ENCODE assay signal across 8 mouse cellular contexts in the genomic region with DNA sequence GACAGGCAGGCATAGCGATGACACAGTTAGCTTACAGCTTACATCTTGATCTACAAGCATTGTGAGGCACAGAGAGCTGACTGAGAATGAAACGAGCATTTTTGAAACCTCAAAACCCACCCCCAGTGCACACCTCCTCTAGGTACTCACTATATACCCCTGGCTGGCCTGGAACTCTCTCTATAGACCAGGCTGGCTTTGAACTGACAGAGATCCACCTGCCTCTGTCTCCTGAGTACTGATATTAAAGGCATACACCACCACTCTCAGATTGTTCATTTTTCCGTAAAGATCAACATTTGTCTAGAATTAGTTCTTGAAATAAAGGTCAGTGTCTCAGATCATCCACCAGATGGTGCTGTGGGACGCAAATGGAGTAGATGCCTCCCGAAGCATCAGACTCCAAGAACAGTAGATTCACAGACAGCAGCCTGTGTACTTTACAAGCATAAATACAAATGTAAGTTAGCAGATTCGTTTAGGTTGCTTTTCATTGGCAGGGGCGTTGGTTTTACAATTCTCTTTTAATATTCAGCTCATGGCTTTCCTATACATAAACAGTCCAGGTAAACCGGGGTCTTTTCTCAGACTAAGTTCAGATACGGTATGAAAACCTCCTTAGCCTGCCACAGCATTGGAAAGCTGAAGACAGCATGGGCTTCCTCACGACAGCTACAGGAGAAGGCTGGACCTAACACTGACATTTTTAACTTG. TPM values are rescaled to one million over a fixed set of nuclear protein-coding genes. Genes with fewer than 3 reads are reported as not detected.
DNase-seq lines count a peak whose midpoint lies in the region; ATAC-seq and TF ChIP-seq lines count a peak whose summit lies in the region.

No protein-coding gene starts in this region.

- peak; percentile 77 for DNase-seq in MEL (ENCODE audit: low read depth, low spot score)
- DNase-seq in brain, embryonic 18.5 days (ENCODE audit: low read depth, low spot score) = peak; percentile 54
- peak; percentile 78 to 89 for DNase-seq in heart, postnatal 10 days
- DNase-seq in kidney, postnatal 36 days = peak; percentile 66 to 76
- peak; percentile 89 for DNase-seq in lung, embryonic 14.5 days
- DNase-seq in ovary, postnatal 14 days (ENCODE audit: low spot score) = peak; percentile 62
- peak; percentile 59 to 64 for DNase-seq in thymus, postnatal 36 days

- intact Hi-C loops in heart, postnatal 10 days (cut with DNase I) = loop anchor here (1.0 to 10.0 kb wide), 4 partner anchors 71 to 862 kb away; no protein-coding TSS in a partner anchor

- no peak overlapping the region for H3K27ac ChIP-seq in MEL (ENCODE audit: control insufficient read depth, low read depth, low read length)
- H3K27ac ChIP-seq in lung, embryonic 14.5 days (ENCODE audit: low read depth) = no peak overlapping the region; the same call in 1 of the 2 replicates

- TF ChIP-seq EP300 in MEL (IDR thresholded peaks at IDR 0.05; ENCODE audit: low read depth in 1 of 2, low read length in 2 of 2) = no peak

- H3K9ac ChIP-seq in MEL (ENCODE audit: control insufficient read depth, low read depth, low read length, poor library complexity, severe bottlenecking) = no peak overlapping the region
- peak overlapping the region; percentile 35; the same call in 1 of the 2 replicates for H3K9ac ChIP-seq in lung, embryonic 14.5 days

- no peaks in the 10 kb centered on the region for H3K9me3 ChIP-seq in MEL (replicated peaks; ENCODE audit: insufficient read depth, low read length)
- no peaks in the 10 kb centered on the region for H3K9me3 ChIP-seq in lung, embryonic 14.5 days (ENCODE audit: low read depth, low read length)

- WGBS in lung, embryonic 14.5 days = 12% methylated on average over 10 of the region's 10 CpGs

- no peak for TF ChIP-seq POLR2A in MEL (IDR thresholded peaks at IDR 0.05; ENCODE audit: control insufficient read depth in 1 of 2, insufficient read depth in 1 of 2, low read depth in 1 of 2, low read length in 2 of 2, poor library complexity in 1 of 2)

- no peaks in the 10 kb centered on the region for H3K27me3 ChIP-seq in MEL (ENCODE audit: control insufficient read depth in 1 of 2, insufficient read depth in 2 of 2, low read length in 2 of 2)
- no peaks in the 10 kb centered on the region for H3K27me3 ChIP-seq in lung, embryonic 14.5 days (ENCODE audit: insufficient read depth, low read length)

- TF ChIP-seq CTCF in MEL (IDR thresholded peaks at IDR 0.05 in 2 of 3, conservative IDR thresholded peaks at IDR 0.05 in 1 of 3; ENCODE audit: control insufficient read depth in 1 of 3, insufficient read depth in 1 of 3, low read depth in 2 of 3, low read length in 3 of 3, poor library complexity in 1 of 3, severe bottlenecking in 1 of 3) = peak; percentile 75 to 98 (median 79)
- peak; percentile 91 for TF ChIP-seq CTCF in lung, embryonic 14.5 days (IDR thresholded peaks at IDR 0.05; ENCODE audit: low read depth)

- peaks cover 0 to 5% of the 10 kb centered on the region in 2 experiments; a peak in 1 of 4 replicates for H3K36me3 ChIP-seq in MEL (ENCODE audit: control insufficient read depth in 1 of 2, insufficient read depth in 2 of 2, low read length in 2 of 2)
- no peaks in the 10 kb centered on the region for H3K36me3 ChIP-seq in lung, embryonic 14.5 days (ENCODE audit: insufficient read depth)

- peak overlapping the region; percentile 63 for H3K4me2 ChIP-seq in lung, embryonic 14.5 days

- no peaks in the 10 kb centered on the region for H3K79me2 ChIP-seq in MEL (ENCODE audit: control insufficient read depth, insufficient read depth, low read length, poor library complexity)

- peak; percentile 98 for TF ChIP-seq RAD21 in MEL (IDR thresholded peaks at IDR 0.05; ENCODE audit: low read depth, low read length)

- ATAC-seq in erythroblast, adult 5-6 weeks (replicated peaks; ENCODE audit: low FRiP score, poor library complexity, severe bottlenecking) = peak; percentile 88
- peak; percentile 71 for ATAC-seq in lung, embryonic 14.5 days (ENCODE audit: insufficient read depth)

- no peak overlapping the region for H3K4me3 ChIP-seq in MEL (ENCODE audit: control insufficient read depth in 1 of 2, insufficient read depth in 1 of 2, low read depth in 2 of 2, low read length in 2 of 2)
- H3K4me3 ChIP-seq in lung, embryonic 14.5 days (ENCODE audit: low read depth, low read length) = peak overlapping the region; percentile 30

- H3K4me1 ChIP-seq in MEL (ENCODE audit: control insufficient read depth in 1 of 2, insufficient read depth in 2 of 2, low read length in 2 of 2) = peaks cover under 1 to 19% of the 10 kb centered on the region in 2 experiments; a peak in 3 of 4 replicates
- peaks cover 4% of the 10 kb centered on the region; the same call in 1 of the 2 replicates for H3K4me1 ChIP-seq in lung, embryonic 14.5 days (ENCODE audit: insufficient read depth)

TF ChIP-seq in MEL, 35 proteins besides CTCF, POLR2A, EP300 and RAD21:
- peak; percentile 52 for TF ChIP-seq SIN3A (IDR thresholded peaks at IDR 0.05; ENCODE audit: low read length)
- TF ChIP-seq BHLHE40 (IDR thresholded peaks at IDR 0.05; ENCODE audit: borderline replicate concordance, low read depth, low read length) = peak; percentile 14; the same call in 1 of the 2 replicates
- no peak for TF ChIP-seq NRF1 (IDR thresholded peaks at IDR 0.05; ENCODE audit: insufficient read depth, low read depth, low read length, poor library complexity, severe bottlenecking)
- TF ChIP-seq CHD1 (IDR thresholded peaks at IDR 0.05; ENCODE audit: low read depth, low read length) = no peak
- TF ChIP-seq SMC3 (IDR thresholded peaks at IDR 0.05; ENCODE audit: low read depth, low read length) = peak; percentile 98
- TF ChIP-seq ZC3H11A (IDR thresholded peaks at IDR 0.05; ENCODE audit: low read depth, low read length) = peak; percentile 97
- no peak for TF ChIP-seq MXI1 (IDR thresholded peaks at IDR 0.05; ENCODE audit: low read depth, low read length)
TF ChIP-seq in MEL: peak in this region for 4.

RNA-seq across cellular contexts. Expression of gene Eid1, which starts 12.9 kb away (rescaled TPM):
- total RNA-seq in MEL (2012; rRNA removed) = 16.4 and 16.6 TPM in 2 replicates
- polyA plus RNA-seq in MEL (2012; ENCODE audit: insufficient read depth in 1 of 2, insufficient read length in 2 of 2, low read depth in 1 of 2, low replicate concordance in 2 of 2, missing spikeins in 1 of 2) = 10 to 100 TPM in 1 of 2 experiments, not detected in 1; 33.9 TPM
- total RNA-seq in erythroblast, adult 5-6 weeks (2015; ENCODE audit: low replicate concordance) = 32.4 and 46.3 TPM in 2 replicates
- 39.1 and 39.9 TPM in 2 replicates for total RNA-seq in erythroblast, adult 5-6 weeks (2017; ENCODE audit: low replicate concordance)
- total RNA-seq in heart, postnatal 10 days (2021) = 10 to 100 TPM; 73.4 to 85.2 TPM
- polyA plus RNA-seq in lung, embryonic 14.5 days (2014; fragmentation: Nextera tagmentation; extraction: Ambion mirVana) = 150 and 164 TPM in 2 replicates

RNA-seq across cellular contexts. Expression of gene Cep152, which starts 35.1 kb away (rescaled TPM):
- total RNA-seq in MEL (2012; rRNA removed) = 11.7 and 13.9 TPM in 2 replicates
- 10 to 100 TPM in 1 of 2 experiments, not detected in 1; 14.1 TPM for polyA plus RNA-seq in MEL (2012; ENCODE audit: insufficient read depth in 1 of 2, insufficient read length in 2 of 2, low read depth in 1 of 2, low replicate concordance in 2 of 2, missing spikeins in 1 of 2)
- total RNA-seq in erythroblast, adult 5-6 weeks (2015; ENCODE audit: low replicate concordance) = 2.1 and 3.8 TPM in 2 replicates
- total RNA-seq in erythroblast, adult 5-6 weeks (2017; ENCODE audit: low replicate concordance) = 11.1 and 18.4 TPM in 2 replicates
- total RNA-seq in heart, postnatal 10 days (2021) = 1 to 10 TPM; 2.3 to 2.4 TPM
- polyA plus RNA-seq in lung, embryonic 14.5 days (2014; fragmentation: Nextera tagmentation; extraction: Ambion mirVana) = 7.7 and 9.4 TPM in 2 replicates
